Mouse (Mus musculus): ENCODE data around the gene Tstd1. TPM values are rescaled to one million over a fixed set of nuclear protein-coding genes. Genes with fewer than 3 reads are reported as not detected.

The Tstd1 gene
- polyA plus RNA-seq, 1 experiment from 2014 or later: 1.6 TPM

DNA sequence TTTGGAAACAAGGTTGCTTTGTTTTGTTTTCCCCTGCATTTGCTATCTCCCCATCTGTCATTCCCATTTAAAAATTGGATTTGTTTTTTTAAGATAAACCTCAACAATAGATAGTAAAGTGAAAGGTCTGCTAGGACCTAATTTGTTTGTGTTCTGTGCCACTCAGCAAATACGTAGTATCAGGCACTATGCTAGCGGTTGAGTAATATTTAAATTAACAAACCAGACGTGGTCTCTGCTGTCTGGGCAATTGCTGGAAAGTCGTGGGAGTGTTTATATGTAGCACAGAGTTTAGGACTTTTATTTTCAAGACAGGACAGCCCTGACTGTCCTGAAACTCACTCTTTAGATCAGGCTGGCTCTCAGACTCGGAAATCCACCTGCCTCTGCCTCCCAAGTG lies 33.9 kb downstream of the Tstd1 start:
- H3K27ac ChIP-seq (ENCODE audit: low read depth, low read length): no peak overlapping the region

GRCm38 (mm10) chr1:171452923-171453322 lies 34.3 kb downstream of the Tstd1 start:
- no peak for ATAC-seq (replicated peaks; ENCODE audit: low FRiP score)
- Histone ChIP-seq H3K36me3 (ENCODE audit: control insufficient read depth, insufficient read depth, low read length) (no peaks in the 10 kb centered on the region), H3K4me2 (no peak overlapping the region), H3K9me3 (ENCODE audit: control insufficient read depth, low read length) (no peaks in the 10 kb centered on the region), H3K27ac (ENCODE audit: low read depth, low read length) (no peak overlapping the region), H3K4me3 (ENCODE audit: low read depth, low read length) (no peak overlapping the region), H3K27me3 (replicated peaks; ENCODE audit: control insufficient read depth, insufficient read depth, low read length) (no peaks in the 10 kb centered on the region), H3K4me1 (replicated peaks; ENCODE audit: control insufficient read depth, insufficient read depth, low read length) (peaks cover under 1% of the 10 kb centered on the region), H3K9ac (ENCODE audit: low read depth, low read length) (no peak overlapping the region)
- 72% methylated on average over 5 of the region's 5 CpGs for WGBS
- no peak for DNase-seq (ENCODE audit: low spot score)

More for the DNA sequence above, 33.9 kb downstream of the Tstd1 start:
- DNase-seq (ENCODE audit: low spot score): no peak
- Histone ChIP-seq H3K4me2 (no peak overlapping the region), H3K9ac (ENCODE audit: low read depth, low read length) (no peak overlapping the region), H3K4me1 (replicated peaks; ENCODE audit: control insufficient read depth, insufficient read depth, low read length) (peaks cover 5% of the 10 kb centered on the region), H3K9me3 (ENCODE audit: control insufficient read depth, low read length) (no peaks in the 10 kb centered on the region), H3K27me3 (replicated peaks; ENCODE audit: control insufficient read depth, insufficient read depth, low read length) (no peaks in the 10 kb centered on the region), H3K36me3 (ENCODE audit: control insufficient read depth, insufficient read depth, low read length) (no peaks in the 10 kb centered on the region), H3K4me3 (ENCODE audit: low read depth, low read length) (no peak overlapping the region)
- WGBS: 61% methylated on average over 5 of the region's 5 CpGs
- no peak for ATAC-seq (replicated peaks; ENCODE audit: low FRiP score)

DNA sequence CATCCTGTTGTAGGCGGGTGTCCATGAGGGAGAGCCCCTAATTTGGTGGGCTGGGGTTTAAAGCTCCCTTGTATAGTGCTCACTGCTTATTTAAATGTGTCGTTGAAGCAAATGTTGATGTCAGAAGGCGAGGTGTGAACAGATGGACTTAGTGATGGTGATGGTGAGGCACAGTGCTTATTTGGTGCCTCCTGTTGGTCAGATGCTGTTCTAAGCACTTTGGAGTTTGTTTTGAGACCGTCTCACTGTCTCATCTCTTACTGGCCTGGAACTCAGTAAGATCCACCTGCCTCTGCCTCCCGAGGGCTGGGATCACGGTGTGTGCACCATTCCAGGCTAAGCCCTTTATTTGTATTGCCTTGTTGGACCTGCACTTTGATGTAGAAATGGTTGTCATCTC lies 36.3 kb downstream of the Tstd1 start:
- DNase-seq (ENCODE audit: low spot score) (no peak), ATAC-seq (replicated peaks; ENCODE audit: low FRiP score) (no peak)
- no peaks in the 10 kb centered on the region for H3K27me3 ChIP-seq (replicated peaks; ENCODE audit: control insufficient read depth, insufficient read depth, low read length)
- no peak overlapping the region for H3K27ac ChIP-seq (ENCODE audit: low read depth, low read length)
- no peak overlapping the region for H3K9ac ChIP-seq (ENCODE audit: low read depth, low read length)
- H3K4me2 ChIP-seq: no peak overlapping the region
- H3K4me3 ChIP-seq (ENCODE audit: low read depth, low read length): no peak overlapping the region
- no peaks in the 10 kb centered on the region for H3K9me3 ChIP-seq (ENCODE audit: control insufficient read depth, low read length)
- WGBS: 76% methylated on average over 6 of the region's 6 CpGs
- H3K4me1 ChIP-seq (replicated peaks; ENCODE audit: control insufficient read depth, insufficient read depth, low read length): no peaks in the 10 kb centered on the region
- H3K36me3 ChIP-seq (ENCODE audit: control insufficient read depth, insufficient read depth, low read length): no peaks in the 10 kb centered on the region

DNA sequence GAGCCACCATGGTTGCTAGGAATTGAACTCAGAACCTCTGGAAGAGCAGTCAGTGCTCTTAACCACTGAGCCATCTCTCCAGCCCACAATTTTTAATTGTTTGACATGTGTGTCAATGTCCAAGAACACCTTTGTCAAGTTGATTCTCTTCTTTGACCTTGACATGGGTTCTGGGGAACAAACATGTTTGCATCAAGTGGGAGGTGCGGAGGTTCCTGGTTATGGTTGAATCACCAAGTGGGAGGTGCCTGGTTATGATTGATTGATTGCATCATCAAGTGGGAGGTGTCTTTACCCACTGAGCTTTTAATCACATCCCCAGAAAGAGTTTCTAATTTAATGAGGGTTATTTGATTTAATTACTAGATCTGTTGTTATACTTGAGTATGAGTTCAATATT lies 38.9 kb downstream of the Tstd1 start:
- Histone ChIP-seq H3K36me3 (ENCODE audit: control insufficient read depth, insufficient read depth, low read length) (no peaks in the 10 kb centered on the region; the same call in 1 of the 2 replicates), H3K4me1 (replicated peaks; ENCODE audit: control insufficient read depth, insufficient read depth, low read length) (no peaks in the 10 kb centered on the region), H3K9me3 (ENCODE audit: control insufficient read depth, low read length) (no peaks in the 10 kb centered on the region), H3K9ac (ENCODE audit: low read depth, low read length) (no peak overlapping the region), H3K27me3 (replicated peaks; ENCODE audit: control insufficient read depth, insufficient read depth, low read length) (no peaks in the 10 kb centered on the region), H3K4me2 (no peak overlapping the region), H3K4me3 (ENCODE audit: low read depth, low read length) (no peak overlapping the region), H3K27ac (ENCODE audit: low read depth, low read length) (no peak overlapping the region)
- WGBS: 94% methylated on average over 1 of the region's 1 CpGs
- DNase-seq (ENCODE audit: low spot score): no peak
- no peak for ATAC-seq (replicated peaks; ENCODE audit: low FRiP score)

DNA sequence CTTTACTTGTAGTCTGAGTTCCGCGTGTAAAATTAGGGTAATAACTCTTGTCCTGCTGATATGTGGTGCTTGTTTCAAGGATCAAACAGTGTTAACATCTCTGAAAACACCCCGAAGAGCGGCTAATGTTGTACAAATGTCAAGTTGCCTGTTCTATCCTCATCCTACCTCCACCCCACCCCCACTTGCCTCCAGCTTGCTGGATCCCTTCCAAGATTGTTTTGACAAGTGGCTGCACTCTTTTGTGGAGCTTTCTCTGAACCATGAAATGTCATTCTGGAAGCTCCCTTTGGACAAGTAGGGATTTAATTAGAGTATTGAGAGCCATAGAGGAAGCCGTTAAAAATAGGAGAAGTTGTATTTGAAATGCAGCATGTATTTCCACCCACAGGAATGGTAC lies 41.1 kb downstream of the Tstd1 start:
- ATAC-seq (replicated peaks; ENCODE audit: low FRiP score) (no peak), DNase-seq (ENCODE audit: low spot score) (no peak)
- Histone ChIP-seq H3K9me3 (ENCODE audit: control insufficient read depth, low read length) (no peaks in the 10 kb centered on the region), H3K4me2 (no peak overlapping the region), H3K27ac (ENCODE audit: low read depth, low read length) (no peak overlapping the region), H3K4me3 (ENCODE audit: low read depth, low read length) (no peak overlapping the region), H3K27me3 (replicated peaks; ENCODE audit: control insufficient read depth, insufficient read depth, low read length) (no peaks in the 10 kb centered on the region), H3K9ac (ENCODE audit: low read depth, low read length) (no peak overlapping the region), H3K36me3 (ENCODE audit: control insufficient read depth, insufficient read depth, low read length) (peaks cover 4% of the 10 kb centered on the region; the same call in 1 of the 2 replicates), H3K4me1 (replicated peaks; ENCODE audit: control insufficient read depth, insufficient read depth, low read length) (no peaks in the 10 kb centered on the region)
- WGBS: 77% methylated on average over 5 of the region's 5 CpGs

DNA sequence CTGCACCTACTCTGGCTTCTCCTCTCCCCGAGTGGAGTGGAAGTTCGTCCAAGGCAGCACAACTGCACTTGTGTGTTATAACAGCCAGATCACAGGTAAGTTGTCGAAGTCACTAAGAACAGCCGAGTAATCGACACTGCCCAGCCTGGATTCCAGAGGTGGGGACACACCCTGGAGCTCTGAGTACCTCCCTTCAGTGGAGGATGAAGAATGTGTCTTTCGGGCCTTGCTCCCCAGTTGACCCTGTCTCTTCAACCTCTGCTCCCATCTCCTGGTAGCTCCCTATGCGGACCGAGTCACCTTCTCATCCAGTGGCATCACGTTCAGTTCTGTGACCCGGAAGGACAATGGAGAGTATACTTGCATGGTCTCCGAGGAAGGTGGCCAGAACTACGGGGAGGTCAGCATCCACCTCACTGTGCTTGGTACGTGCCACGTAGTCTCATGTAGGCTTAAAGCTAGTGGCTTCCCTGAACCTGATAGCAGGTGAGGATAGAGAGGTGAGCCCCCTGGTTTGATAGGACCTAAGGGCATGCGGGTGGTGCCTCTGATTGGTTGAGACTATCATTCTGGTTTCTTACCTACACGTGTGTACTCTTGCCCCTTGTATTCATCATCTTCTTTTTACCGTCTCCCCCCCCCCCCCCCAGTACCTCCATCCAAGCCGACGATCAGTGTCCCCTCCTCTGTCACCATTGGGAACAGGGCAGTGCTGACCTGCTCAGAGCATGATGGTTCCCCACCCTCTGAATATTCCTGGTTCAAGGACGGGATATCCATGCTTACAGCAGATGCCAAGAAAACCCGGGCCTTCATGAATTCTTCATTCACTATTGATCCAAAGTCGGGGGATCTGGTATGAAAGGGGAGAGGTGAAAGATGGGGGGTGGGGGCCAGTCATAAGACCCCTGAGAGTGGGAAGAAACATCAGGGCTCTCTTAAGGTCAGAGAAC lies 42.2 kb downstream of the Tstd1 start:
- Histone ChIP-seq H3K9ac (ENCODE audit: low read depth, low read length) (no peak overlapping the region), H3K36me3 (ENCODE audit: control insufficient read depth, insufficient read depth, low read length) (peaks cover 6% of the 10 kb centered on the region; the same call in 1 of the 2 replicates), H3K27me3 (replicated peaks; ENCODE audit: control insufficient read depth, insufficient read depth, low read length) (no peaks in the 10 kb centered on the region), H3K4me2 (no peak overlapping the region), H3K4me1 (replicated peaks; ENCODE audit: control insufficient read depth, insufficient read depth, low read length) (no peaks in the 10 kb centered on the region), H3K4me3 (ENCODE audit: low read depth, low read length) (no peak overlapping the region), H3K9me3 (ENCODE audit: control insufficient read depth, low read length) (no peaks in the 10 kb centered on the region), H3K27ac (ENCODE audit: low read depth, low read length) (no peak overlapping the region)
- DNase-seq (ENCODE audit: low spot score) (no peak), ATAC-seq (replicated peaks; ENCODE audit: low FRiP score) (no peak)
- 93% methylated on average over 21 of the region's 22 CpGs for WGBS

DNA sequence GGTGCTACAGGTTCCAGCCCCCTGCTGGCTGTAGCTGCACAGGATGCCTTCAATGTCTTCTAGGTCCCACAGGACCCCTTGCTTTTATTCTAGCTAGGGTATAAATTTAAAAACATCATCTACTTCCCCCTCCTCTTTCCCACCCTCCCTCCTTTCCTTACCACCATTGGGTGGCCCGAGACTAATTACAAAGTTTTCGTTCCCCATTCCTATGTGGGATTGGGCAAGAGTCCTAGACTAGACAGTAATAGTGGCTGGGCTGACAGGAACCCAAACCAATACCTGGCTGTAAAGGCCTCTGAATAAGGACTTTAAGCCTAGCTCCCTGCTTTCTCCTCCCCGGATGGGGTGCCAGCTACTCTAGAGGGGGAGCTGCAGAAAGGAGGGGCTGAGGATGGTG lies 44.5 kb downstream of the Tstd1 start:
- no peak for ATAC-seq (replicated peaks; ENCODE audit: low FRiP score)
- H3K36me3 ChIP-seq (ENCODE audit: control insufficient read depth, insufficient read depth, low read length): peaks cover 6% of the 10 kb centered on the region; the same call in 1 of the 2 replicates
- no peak overlapping the region for H3K4me2 ChIP-seq
- no peak overlapping the region for H3K27ac ChIP-seq (ENCODE audit: low read depth, low read length)
- no peaks in the 10 kb centered on the region for H3K9me3 ChIP-seq (ENCODE audit: control insufficient read depth, low read length)
- no peaks in the 10 kb centered on the region for H3K4me1 ChIP-seq (replicated peaks; ENCODE audit: control insufficient read depth, insufficient read depth, low read length)
- no peak overlapping the region for H3K4me3 ChIP-seq (ENCODE audit: low read depth, low read length)
- WGBS: 75% methylated on average over 3 of the region's 3 CpGs
- DNase-seq (ENCODE audit: low spot score): no peak
- no peaks in the 10 kb centered on the region for H3K27me3 ChIP-seq (replicated peaks; ENCODE audit: control insufficient read depth, insufficient read depth, low read length)
- no peak overlapping the region for H3K9ac ChIP-seq (ENCODE audit: low read depth, low read length)

- Histone ChIP-seq H3K9me3 (ENCODE audit: control insufficient read depth, low read length) (no peaks in the 10 kb centered on the region), H3K27me3 (replicated peaks; ENCODE audit: control insufficient read depth, insufficient read depth, low read length) (no peaks in the 10 kb centered on the region), H3K4me3 (ENCODE audit: low read depth, low read length) (no peak overlapping the region), H3K36me3 (ENCODE audit: control insufficient read depth, insufficient read depth, low read length) (peaks cover 6% of the 10 kb centered on the region; the same call in 1 of the 2 replicates), H3K4me1 (replicated peaks; ENCODE audit: control insufficient read depth, insufficient read depth, low read length) (no peaks in the 10 kb centered on the region), H3K9ac (ENCODE audit: low read depth, low read length) (no peak overlapping the region), H3K4me2 (no peak overlapping the region), H3K27ac (ENCODE audit: low read depth, low read length) (no peak overlapping the region)
- WGBS: 82% methylated on average over 5 of the region's 5 CpGs
- DNase-seq (ENCODE audit: low spot score) (no peak), ATAC-seq (replicated peaks; ENCODE audit: low FRiP score) (no peak)
Observed at GRCm38 (mm10) chr1:171465749-171466412, 47.2 kb downstream of the Tstd1 start.
